Mouse (Mus musculus) embryonic facial prominence, embryonic 14.5 days (tissue): ENCODE data around the gene Zbtb38. TPM values are rescaled to one million over a fixed set of nuclear protein-coding genes. Genes with fewer than 3 reads are reported as not detected.
"Not testable (repeated sequence)": the region's sequence is repeated elsewhere in the genome, so short reads cannot be mapped to it uniquely, and the experiment has no call there.

Experiments
- ATAC-seq: fragments of 200-750 bp; cut with Nextera tagmentation; 2 replicates; pipeline ENCODE4 v1.8.0; 2017; ENCODE audit warnings: low read depth, moderate number of reproducible peaks, moderate TSS enrichment
- DNase-seq: peaks from one replicate; pipeline ENCODE4 v3.0.0-alpha.2; 2015; ENCODE audit warnings: low spot score
- H3K27ac ChIP-seq: fragments of 300-500 bp; sonication (generic); replicated peaks from 2 replicates; pipeline ENCODE4 v1.5.1; 2014; ENCODE audit warnings: low read depth, mild to moderate bottlenecking, low read length, moderate library complexity
- H3K27me3 ChIP-seq: fragments of 300-500 bp; sonication (generic); replicated peaks from 2 replicates; pipeline ENCODE4 v1.6.1; 2014; ENCODE audit warnings: low read length; ENCODE audit not compliant: control insufficient read depth, insufficient read depth
- H3K36me3 ChIP-seq: fragments of 300-500 bp; sonication (generic); 2 replicates; pipeline ENCODE4 v1.6.1; 2014; ENCODE audit warnings: low read length, mixed read lengths; ENCODE audit not compliant: control insufficient read depth, insufficient read depth
- H3K4me1 ChIP-seq: fragments of 300-500 bp; sonication (generic); 2 replicates; pipeline ENCODE4 v1.6.1; 2014; ENCODE audit warnings: antibody characterized with exemption, low read length; ENCODE audit not compliant: control insufficient read depth, insufficient read depth
- H3K4me2 ChIP-seq: fragments of 300-500 bp; sonication (generic); 2 replicates; pipeline ENCODE4 v1.6.1; 2014; ENCODE audit warnings: low read depth, mild to moderate bottlenecking, low read length, moderate library complexity, mixed read lengths
- H3K4me3 ChIP-seq: fragments of 300-500 bp; sonication (generic); 2 replicates; pipeline ENCODE4 v1.5.1; 2014; ENCODE audit warnings: low read depth, mild to moderate bottlenecking, low read length
- H3K9ac ChIP-seq: fragments of 300-500 bp; sonication (generic); 2 replicates; pipeline ENCODE4 v1.6.1; 2014; ENCODE audit warnings: low read depth, mild to moderate bottlenecking, low read length, moderate library complexity, mixed read lengths
- H3K9me3 ChIP-seq: fragments of 300-500 bp; sonication (generic); 2 replicates; pipeline ENCODE4 v1.6.1; 2016; ENCODE audit warnings: low read length; ENCODE audit not compliant: control insufficient read depth
- WGBS: fragments of 180-500 bp; shearing (Covaris S2); extraction: QIAGEN DNeasy Blood & Tissue Kit; methylation state at CpG from one replicate; pipeline ENCODE4 v1.1.7; 2014; 5-methylcytosine and 5-hydroxymethylcytosine counted together
- polyA plus RNA-seq: library from polyadenylated mRNA; unstranded; fragments of >200 nt; fragmentation: Nextera tagmentation; extraction: Ambion mirVana; gene quantifications from 2 replicates; pipeline ENCODE4 v1.2.1, GENCODE M21; 2014

Zbtb38 gene
- polyA plus RNA-seq, 1 experiment from 2014 or later, result 18.1 TPM

- no peak overlapping the region for H3K4me2 ChIP-seq
- H3K9ac ChIP-seq, result no peak overlapping the region
- H3K4me3 ChIP-seq, result no peak overlapping the region
- DNase-seq (no peak), ATAC-seq (no peak)
- 89% methylated on average over 4 of the region's 4 CpGs for WGBS
- H3K36me3 ChIP-seq, result peaks cover 33% of the 10 kb centered on the region
- H3K27ac ChIP-seq, result no peak overlapping the region
- H3K9me3 ChIP-seq, result no peaks in the 10 kb centered on the region
- H3K4me1 ChIP-seq, result no peaks in the 10 kb centered on the region
- no peaks in the 10 kb centered on the region for H3K27me3 ChIP-seq
Observed at GRCm38 (mm10) chr9:96689076-96689475, 63.6 kb downstream of the Zbtb38 start.

- Histone ChIP-seq H3K27ac (no peak overlapping the region; the same call in 1 of the 2 replicates), H3K9ac (no peak overlapping the region), H3K36me3 (peaks cover 38% of the 10 kb centered on the region), H3K9me3 (no peaks in the 10 kb centered on the region), H3K4me1 (no peaks in the 10 kb centered on the region), H3K27me3 (no peaks in the 10 kb centered on the region), H3K4me2 (no peak overlapping the region), H3K4me3 (no peak overlapping the region)
- DNase-seq, result no peak
- no peak for ATAC-seq
- 70% methylated on average over 21 of the region's 21 CpGs for WGBS
Observed at GRCm38 (mm10) chr9:96688194-96688875, 64.3 kb downstream of the Zbtb38 start.

DNA sequence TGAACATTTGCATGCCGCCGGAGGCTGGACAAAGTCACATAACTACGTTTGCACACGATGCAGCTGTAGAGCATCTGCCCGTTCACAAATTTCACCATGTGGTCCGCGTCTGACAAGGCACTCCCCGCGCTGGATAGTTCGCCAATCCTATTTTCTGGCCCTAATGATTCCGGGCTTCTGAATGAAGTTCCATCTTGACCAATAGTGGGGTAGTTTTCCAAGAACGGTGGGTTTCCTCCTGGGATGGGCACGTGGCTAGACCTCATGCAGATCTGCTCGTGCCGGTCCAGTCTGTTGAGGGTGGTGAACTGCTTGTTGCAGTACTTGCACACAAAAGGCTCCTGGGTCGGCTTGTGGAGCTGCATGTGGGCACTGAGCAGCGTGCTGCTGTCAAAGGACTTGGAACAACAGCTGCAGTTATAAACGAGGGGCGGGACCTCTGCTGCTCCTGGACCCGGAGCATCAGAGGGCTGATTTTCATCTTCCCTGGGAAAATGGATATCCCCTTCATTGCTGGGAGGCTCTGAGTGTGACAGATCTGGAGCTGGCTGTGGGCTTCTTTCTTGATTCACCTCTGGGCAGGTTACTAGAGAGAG is 64.9 kb downstream of the Zbtb38 start:
- 81% methylated on average over 20 of the region's 20 CpGs for WGBS
- DNase-seq, result peak; percentile 49
- Histone ChIP-seq H3K27me3 (no peaks in the 10 kb centered on the region), H3K9me3 (no peaks in the 10 kb centered on the region), H3K4me3 (no peak overlapping the region), H3K36me3 (peaks cover 38% of the 10 kb centered on the region), H3K9ac (no peak overlapping the region), H3K4me2 (no peak overlapping the region), H3K27ac (no peak overlapping the region; the same call in 1 of the 2 replicates), H3K4me1 (no peaks in the 10 kb centered on the region)
- ATAC-seq, result 0 out of 2 replicates have a peak, but pooled peaks have one; percentile 18

DNA sequence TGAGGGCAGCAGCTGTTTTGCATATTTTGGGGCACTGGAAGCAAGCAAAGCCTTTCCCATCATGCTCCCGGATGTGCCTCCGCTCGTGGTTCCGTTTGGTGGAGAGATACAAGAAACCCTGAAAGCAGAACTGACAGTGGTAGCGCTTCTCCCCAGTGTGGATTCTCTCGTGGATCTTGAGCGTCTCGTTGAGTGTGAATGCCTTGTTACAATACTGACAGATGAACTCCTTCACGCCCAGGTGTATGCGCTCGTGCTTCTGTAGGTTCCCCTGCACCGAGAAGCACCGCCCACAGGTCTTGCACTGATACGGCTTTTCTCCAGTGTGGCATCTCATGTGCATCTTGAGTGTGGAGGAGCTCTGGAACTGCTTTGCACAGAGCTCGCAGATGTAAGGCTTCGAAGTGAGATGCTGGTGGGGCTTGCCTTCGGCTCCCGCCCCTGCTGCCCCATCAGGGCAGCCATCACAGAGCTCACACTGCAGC is 67.0 kb downstream of the Zbtb38 start:
- 84% methylated on average over 18 of the region's 18 CpGs for WGBS
- Histone ChIP-seq H3K9me3 (no peaks in the 10 kb centered on the region), H3K27ac (no peak overlapping the region), H3K27me3 (no peaks in the 10 kb centered on the region), H3K36me3 (peaks cover 38% of the 10 kb centered on the region), H3K4me1 (no peaks in the 10 kb centered on the region), H3K9ac (no peak overlapping the region), H3K4me3 (no peak overlapping the region), H3K4me2 (no peak overlapping the region)
- ATAC-seq, result no peak
- DNase-seq, result no peak

DNA sequence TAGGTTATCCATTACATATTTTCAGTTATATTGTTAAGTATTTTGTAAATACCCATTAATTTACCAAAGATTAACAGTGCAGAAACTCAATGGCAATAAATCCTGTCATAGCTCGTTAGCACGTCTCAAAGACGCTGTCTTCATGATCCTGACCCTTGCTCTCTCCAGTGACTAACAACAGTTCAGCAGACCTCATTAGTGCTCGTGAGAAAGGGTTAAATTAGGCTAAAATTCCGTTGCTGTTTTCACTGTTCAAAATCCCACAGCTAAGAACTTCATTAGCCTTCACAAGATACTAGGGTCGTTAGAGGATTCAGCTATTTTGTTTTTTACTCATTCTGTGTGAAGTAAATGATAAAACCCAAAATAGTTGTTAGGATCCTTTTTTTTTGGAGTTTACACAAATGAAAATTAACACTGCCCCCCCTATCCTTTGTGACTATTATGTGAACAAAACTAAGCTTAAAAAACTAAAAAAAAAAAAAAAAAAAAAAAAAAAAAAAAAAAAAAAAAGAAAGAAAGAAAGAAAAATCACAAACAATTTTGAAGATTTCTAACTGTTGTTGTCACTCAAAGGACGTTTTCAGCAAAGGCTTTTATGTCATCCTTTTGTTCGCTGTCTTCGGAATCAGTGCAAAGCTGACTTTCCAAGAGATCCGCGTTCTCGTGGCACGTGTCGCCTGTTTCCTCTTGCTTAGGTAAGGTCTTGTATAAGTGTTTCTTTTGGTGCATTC is 67.6 kb downstream of the Zbtb38 start:
- ATAC-seq, result no peak

GRCm38 (mm10) chr9:96684165-96684792 is 68.4 kb downstream of the Zbtb38 start:
- Histone ChIP-seq H3K9me3 (no peaks in the 10 kb centered on the region), H3K36me3 (peaks cover 38% of the 10 kb centered on the region), H3K9ac (no peak overlapping the region), H3K4me2 (no peak overlapping the region), H3K4me3 (no peak overlapping the region), H3K27me3 (no peaks in the 10 kb centered on the region), H3K27ac (no peak overlapping the region), H3K4me1 (no peaks in the 10 kb centered on the region)
- DNase-seq (no peak), ATAC-seq (no peak)
- 92% methylated on average over 4 of the region's 4 CpGs for WGBS

More for the DNA sequence above, 67.6 kb downstream of the Zbtb38 start:
- Histone ChIP-seq H3K4me1 (no peaks in the 10 kb centered on the region), H3K9ac (no peak overlapping the region), H3K9me3 (no peaks in the 10 kb centered on the region), H3K4me3 (no peak overlapping the region), H3K27ac (no peak overlapping the region), H3K36me3 (peaks cover 38% of the 10 kb centered on the region), H3K4me2 (no peak overlapping the region), H3K27me3 (no peaks in the 10 kb centered on the region)
- WGBS, result 83% methylated on average over 14 of the region's 14 CpGs
- peak; percentile 33 for DNase-seq

- Histone ChIP-seq H3K9me3 (no peaks in the 10 kb centered on the region), H3K4me1 (no peaks in the 10 kb centered on the region), H3K4me2 (no peak overlapping the region), H3K4me3 (no peak overlapping the region), H3K36me3 (0 out of 2 replicates have a peak, but pooled peaks cover under 1% of the 10 kb centered on the region), H3K27ac (no peak overlapping the region), H3K9ac (no peak overlapping the region), H3K27me3 (no peaks in the 10 kb centered on the region)
- no peak for DNase-seq
- WGBS, result 77% methylated on average over 5 of the region's 5 CpGs
- ATAC-seq, result no peak
Observed at GRCm38 (mm10) chr9:96678611-96679010, 74.0 kb downstream of the Zbtb38 start.

DNA sequence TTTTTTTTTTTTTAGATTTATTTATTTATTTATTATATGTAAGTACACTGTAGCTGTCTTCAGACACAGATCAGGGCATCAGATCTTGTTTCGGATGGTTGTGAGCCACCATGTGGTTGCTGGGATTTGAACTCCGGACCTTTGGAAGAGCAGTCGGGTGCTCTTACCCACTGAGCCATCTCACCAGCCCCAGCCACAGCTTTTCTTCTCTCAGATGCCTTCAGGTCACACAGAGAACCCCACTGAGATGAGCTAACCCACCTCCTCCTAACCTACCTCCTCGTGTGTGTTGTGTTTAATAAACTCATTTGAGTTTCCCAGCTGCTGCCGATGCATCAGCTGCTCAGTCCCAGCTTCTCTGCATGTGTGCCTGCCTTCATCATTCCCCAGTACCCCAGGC is 74.9 kb downstream of the Zbtb38 start:
- WGBS, result 77% methylated on average over 5 of the region's 5 CpGs
- not testable (repeated sequence) for H3K4me1 ChIP-seq, ATAC-seq

More for the DNA sequence above, 74.9 kb downstream of the Zbtb38 start:
- H3K4me3 ChIP-seq, H3K9me3 ChIP-seq, H3K9ac ChIP-seq, H3K36me3 ChIP-seq, H3K27ac ChIP-seq, DNase-seq, H3K27me3 ChIP-seq, H3K4me2 ChIP-seq: not testable (repeated sequence)
